In genomic region chr13:97410550-97411201, GRCm38 (mm10) we compare ENCODE assay signal across 16 mouse cellular contexts.
A peak's percentile ranks its signal among the peaks of the same experiment; 100 is the strongest.
DNase-seq lines count a peak whose midpoint lies in the region; ATAC-seq lines count a peak whose summit lies in the region.
"Had no signal": no experiment of that assay in that cellular context is flagged by ENCODE, and none has a peak within 500 bp of the region (broad histone marks: within the 10 kb centered on the region; RNA-seq: fewer than 3 reads in every experiment).

No protein-coding gene starts in this region.

- DNase-seq in embryonic facial prominence, embryonic 14.5 days (ENCODE audit: low spot score): peak; percentile 76
- no peak for DNase-seq in embryonic facial prominence, embryonic 10.5 days (ENCODE audit: low spot score)
- DNase-seq in hindbrain, embryonic 11.5 days (ENCODE audit: low spot score): no peak
- no peak for DNase-seq in neural tube, embryonic 10.5 days (ENCODE audit: extremely low spot score, low spot score)
- no peak for DNase-seq in cerebellum, adult 8-10 months
- DNase-seq in left cerebral cortex, adult 9 months (ENCODE audit: low spot score in 2 of 2): no peak
- DNase-seq: heart, postnatal 4 days; right cerebral cortex, adult 18-20 months; thymus, postnatal 36 days had no signal

- no peak overlapping the region for H3K9ac ChIP-seq in embryonic facial prominence, embryonic 14.5 days (ENCODE audit: low read depth, low read length)
- H3K9ac ChIP-seq in hindbrain, embryonic 12.5 days: no peak overlapping the region
- no peak overlapping the region for H3K9ac ChIP-seq in hindbrain, embryonic 11.5 days (ENCODE audit: low read depth, low read length)
- no peak overlapping the region for H3K9ac ChIP-seq in neural tube, embryonic 13.5 days
- H3K9ac ChIP-seq: heart, embryonic 13.5 days; liver, embryonic 12.5 days had no signal

- H3K4me1 ChIP-seq in embryonic facial prominence, embryonic 14.5 days (ENCODE audit: control insufficient read depth, insufficient read depth, low read length): peaks cover 51% of the 10 kb centered on the region
- H3K4me1 ChIP-seq in embryonic facial prominence, embryonic 10.5 days: peaks cover 25% of the 10 kb centered on the region
- H3K4me1 ChIP-seq in hindbrain, embryonic 12.5 days: peaks cover 22% of the 10 kb centered on the region
- no peaks in the 10 kb centered on the region; the same call in 1 of the 2 replicates for H3K4me1 ChIP-seq in hindbrain, embryonic 11.5 days (replicated peaks; ENCODE audit: control insufficient read depth, insufficient read depth, low read length)
- peaks cover 46% of the 10 kb centered on the region for H3K4me1 ChIP-seq in neural tube, embryonic 13.5 days (replicated peaks)

- no peak overlapping the region for H3K4me3 ChIP-seq in embryonic facial prominence, embryonic 14.5 days (ENCODE audit: low read depth, low read length)
- no peak overlapping the region for H3K4me3 ChIP-seq in embryonic facial prominence, embryonic 10.5 days
- H3K4me3 ChIP-seq in hindbrain, embryonic 12.5 days: no peak overlapping the region
- H3K4me3 ChIP-seq in hindbrain, embryonic 11.5 days (ENCODE audit: low read depth, low read length): no peak overlapping the region
- H3K4me3 ChIP-seq in neural tube, embryonic 13.5 days: no peak overlapping the region
- H3K4me3 ChIP-seq: heart, embryonic 13.5 days; left cerebral cortex, adult 2 months; liver, embryonic 12.5 days had no signal

- no peak overlapping the region for H3K27ac ChIP-seq in embryonic facial prominence, embryonic 14.5 days (replicated peaks; ENCODE audit: low read depth, low read length)
- H3K27ac ChIP-seq in embryonic facial prominence, embryonic 10.5 days (replicated peaks): no peak overlapping the region
- peak overlapping the region; percentile 19; the same call in 1 of the 2 replicates for H3K27ac ChIP-seq in hindbrain, embryonic 12.5 days
- H3K27ac ChIP-seq in hindbrain, embryonic 11.5 days (ENCODE audit: low read depth, low read length): no peak overlapping the region; the same call in 1 of the 2 replicates
- H3K27ac ChIP-seq in neural tube, embryonic 13.5 days (replicated peaks): peak overlapping the region; percentile 65; the same call in 1 of the 2 replicates
- H3K27ac ChIP-seq: heart, embryonic 13.5 days; kidney, postnatal 0 days; left cerebral cortex, adult 2 months; liver, embryonic 12.5 days had no signal

- no peaks in the 10 kb centered on the region for H3K27me3 ChIP-seq in embryonic facial prominence, embryonic 14.5 days (replicated peaks; ENCODE audit: control insufficient read depth, insufficient read depth, low read length)
- no peaks in the 10 kb centered on the region for H3K27me3 ChIP-seq in embryonic facial prominence, embryonic 10.5 days (replicated peaks; ENCODE audit: low read depth, poor library complexity, severe bottlenecking)
- H3K27me3 ChIP-seq in hindbrain, embryonic 12.5 days: no peaks in the 10 kb centered on the region
- no peaks in the 10 kb centered on the region for H3K27me3 ChIP-seq in hindbrain, embryonic 11.5 days (ENCODE audit: control insufficient read depth, insufficient read depth, low read length)
- no peaks in the 10 kb centered on the region for H3K27me3 ChIP-seq in neural tube, embryonic 13.5 days

- no peak for ATAC-seq in embryonic facial prominence, embryonic 14.5 days (ENCODE audit: low read depth)
- no peak for ATAC-seq in hindbrain, embryonic 12.5 days (ENCODE audit: low FRiP score)
- no peak for ATAC-seq in hindbrain, embryonic 11.5 days (ENCODE audit: low FRiP score)
- no peak for ATAC-seq in neural tube, embryonic 13.5 days (ENCODE audit: low read depth)
- ATAC-seq: intestine, embryonic 16.5 days; liver, embryonic 12.5 days had no signal

- H3K4me2 ChIP-seq in embryonic facial prominence, embryonic 14.5 days (ENCODE audit: low read depth, low read length): no peak overlapping the region
- H3K4me2 ChIP-seq in hindbrain, embryonic 12.5 days (replicated peaks): no peak overlapping the region
- no peak overlapping the region for H3K4me2 ChIP-seq in hindbrain, embryonic 11.5 days (replicated peaks; ENCODE audit: low read depth, low read length)
- H3K4me2 ChIP-seq in neural tube, embryonic 13.5 days: no peak overlapping the region
- H3K4me2 ChIP-seq: heart, embryonic 13.5 days; liver, embryonic 12.5 days had no signal

- WGBS in embryonic facial prominence, embryonic 14.5 days: 34% methylated on average over 9 of the region's 9 CpGs
- 67% methylated on average over 9 of the region's 9 CpGs for WGBS in embryonic facial prominence, embryonic 10.5 days
- WGBS in hindbrain, embryonic 12.5 days: 67% methylated on average over 9 of the region's 9 CpGs
- 73% methylated on average over 9 of the region's 9 CpGs for WGBS in hindbrain, embryonic 11.5 days
- WGBS in neural tube, embryonic 13.5 days: 77% methylated on average over 9 of the region's 9 CpGs

- no peaks in the 10 kb centered on the region for H3K36me3 ChIP-seq in embryonic facial prominence, embryonic 14.5 days (ENCODE audit: control insufficient read depth, insufficient read depth, low read length)
- H3K36me3 ChIP-seq in embryonic facial prominence, embryonic 10.5 days (replicated peaks): no peaks in the 10 kb centered on the region
- H3K36me3 ChIP-seq in hindbrain, embryonic 12.5 days: no peaks in the 10 kb centered on the region
- no peaks in the 10 kb centered on the region for H3K36me3 ChIP-seq in hindbrain, embryonic 11.5 days (ENCODE audit: control insufficient read depth, insufficient read depth, low read length)
- no peaks in the 10 kb centered on the region for H3K36me3 ChIP-seq in neural tube, embryonic 13.5 days
- H3K36me3 ChIP-seq: heart, embryonic 13.5 days; liver, embryonic 12.5 days had no signal

- H3K9me3 ChIP-seq in embryonic facial prominence, embryonic 14.5 days (ENCODE audit: control insufficient read depth, low read length): no peaks in the 10 kb centered on the region
- no peaks in the 10 kb centered on the region for H3K9me3 ChIP-seq in embryonic facial prominence, embryonic 10.5 days
- no peaks in the 10 kb centered on the region for H3K9me3 ChIP-seq in hindbrain, embryonic 12.5 days (replicated peaks)
- H3K9me3 ChIP-seq in hindbrain, embryonic 11.5 days (ENCODE audit: control insufficient read depth, low read length): no peaks in the 10 kb centered on the region
- H3K9me3 ChIP-seq in neural tube, embryonic 13.5 days: no peaks in the 10 kb centered on the region
- H3K9me3 ChIP-seq: heart, embryonic 13.5 days; liver, embryonic 12.5 days had no signal

Comparison
In these comparisons a context has a peak if more than half of its experiments do, and no peak if none do; other contexts are left out.
1. H3K27ac ChIP-seq: peak in hindbrain, embryonic 12.5 days (single experiment) and neural tube, embryonic 13.5 days (single experiment); none in embryonic facial prominence, embryonic 14.5 days (single experiment), embryonic facial prominence, embryonic 10.5 days (single experiment) and hindbrain, embryonic 11.5 days (single experiment).